Mouse (Mus musculus) lung, embryonic 14.5 days (tissue): Measurements from ENCODE around the gene Zpr1. TPM values are rescaled to one million over a fixed set of nuclear protein-coding genes. Genes with fewer than 3 reads are reported as not detected.

Source experiments
- ATAC-seq: fragments of 200-750 bp; cut with Nextera tagmentation; 2 replicates; pipeline ENCODE4 v1.8.0; 2017; ENCODE audit warnings: mild to moderate bottlenecking, moderate TSS enrichment, moderate library complexity; ENCODE audit not compliant: insufficient read depth
- DNase-seq: peaks from one replicate; pipeline ENCODE4 v3.0.0-alpha.2; 2015
- H3K27ac ChIP-seq: fragments of 300-500 bp; sonication (generic); 2 replicates; pipeline ENCODE4 v1.5.1; 2014; ENCODE audit warnings: low read depth, mild to moderate bottlenecking, moderate library complexity
- H3K27me3 ChIP-seq: fragments of 300-500 bp; sonication (generic); 2 replicates; pipeline ENCODE4 v1.6.1; 2014; ENCODE audit warnings: low read length, control low read depth; ENCODE audit not compliant: insufficient read depth
- H3K36me3 ChIP-seq: fragments of 300-500 bp; sonication (generic); 2 replicates; pipeline ENCODE4 v1.6.1; 2014; ENCODE audit warnings: control low read depth; ENCODE audit not compliant: insufficient read depth
- H3K4me1 ChIP-seq: fragments of 300-500 bp; sonication (generic); 2 replicates; pipeline ENCODE4 v1.6.1; 2014; ENCODE audit warnings: antibody characterized with exemption, control low read depth; ENCODE audit not compliant: insufficient read depth
- H3K4me2 ChIP-seq: fragments of 300-500 bp; sonication (generic); 2 replicates; pipeline ENCODE4 v1.6.1; 2014; ENCODE audit warnings: mild to moderate bottlenecking
- H3K4me3 ChIP-seq: fragments of 300-500 bp; sonication (generic); 2 replicates; pipeline ENCODE4 v1.5.1; 2014; ENCODE audit warnings: low read depth, low read length
- H3K9ac ChIP-seq: fragments of 300-500 bp; sonication (generic); 2 replicates; pipeline ENCODE4 v1.6.1; 2014
- H3K9me3 ChIP-seq: fragments of 300-500 bp; sonication (generic); 2 replicates; pipeline ENCODE4 v1.6.1; 2016; ENCODE audit warnings: low read depth, low read length, control low read depth
- CTCF ChIP-seq: IDR thresholded peaks from 2 replicates; pipeline ENCODE4 v1.5.1; 2016; ENCODE audit warnings: antibody characterized with exemption, low read depth
- WGBS: fragments of 180-500 bp; shearing (Covaris S2); extraction: QIAGEN DNeasy Blood & Tissue Kit; methylation state at CpG from one replicate; pipeline ENCODE4 v1.1.7; 2014; 5-methylcytosine and 5-hydroxymethylcytosine counted together
- polyA plus RNA-seq: library from polyadenylated mRNA; unstranded; fragments of >200 nt; fragmentation: Nextera tagmentation; extraction: Ambion mirVana; gene quantifications from 2 replicates; pipeline ENCODE4 v1.2.1, GENCODE M21; 2014

The Zpr1 gene
- polyA plus RNA-seq, 1 experiment from 2014 or later, result 56.0 TPM

DNA sequence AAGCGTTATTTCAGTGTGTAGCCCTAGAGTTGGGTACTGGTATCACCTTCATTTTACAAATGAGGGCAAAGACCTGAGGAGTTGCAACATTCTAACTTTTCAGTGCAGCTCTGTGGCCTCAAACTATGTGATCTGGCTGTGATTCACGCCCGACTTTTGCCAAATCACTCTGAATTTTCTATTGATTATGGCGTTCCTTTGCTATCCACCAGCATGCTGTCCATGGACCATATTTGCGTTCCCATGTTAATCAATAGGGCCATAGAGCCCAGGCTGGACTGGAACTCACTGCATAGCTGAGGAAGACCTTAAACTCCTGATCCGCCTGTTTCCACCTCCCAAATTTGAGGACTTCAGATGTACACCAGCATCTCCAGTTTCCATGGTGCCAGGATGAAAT lies 13.8 kb upstream of the Zpr1 start:
- Histone ChIP-seq H3K27ac (no peak overlapping the region), H3K36me3 (no peaks in the 10 kb centered on the region), H3K4me2 (no peak overlapping the region), H3K27me3 (no peaks in the 10 kb centered on the region), H3K9me3 (no peaks in the 10 kb centered on the region), H3K4me1 (no peaks in the 10 kb centered on the region), H3K9ac (no peak overlapping the region), H3K4me3 (no peak overlapping the region)
- 87% methylated on average over 6 of the region's 6 CpGs for WGBS
- ATAC-seq, result no peak
- DNase-seq, result no peak
- no peak for TF ChIP-seq CTCF

DNA sequence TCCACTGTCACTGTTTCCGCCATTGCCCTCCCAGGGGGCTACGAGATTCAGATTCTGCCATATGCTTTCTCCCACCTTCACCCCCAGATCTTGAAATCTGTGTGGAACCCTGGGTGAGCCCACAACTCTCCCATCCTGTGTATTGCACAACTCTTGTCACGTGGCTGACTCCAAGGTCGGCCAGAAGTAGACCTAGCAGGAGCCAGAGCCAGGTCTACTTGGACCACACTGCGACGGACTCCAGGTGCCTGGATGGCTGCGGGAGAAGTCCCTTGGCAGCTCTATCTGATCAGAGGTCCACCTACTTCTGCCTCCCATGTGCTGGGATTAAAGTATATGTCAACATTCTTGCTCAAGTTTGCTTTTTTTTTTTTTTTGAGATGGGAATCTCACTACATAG lies 11.7 kb upstream of the Zpr1 start:
- ATAC-seq, result no peak
- Histone ChIP-seq H3K27me3 (no peaks in the 10 kb centered on the region), H3K4me3 (no peak overlapping the region), H3K4me2 (no peak overlapping the region), H3K9me3 (no peaks in the 10 kb centered on the region), H3K4me1 (no peaks in the 10 kb centered on the region), H3K36me3 (no peaks in the 10 kb centered on the region), H3K9ac (no peak overlapping the region), H3K27ac (no peak overlapping the region)
- TF ChIP-seq CTCF, result no peak
- DNase-seq, result no peak
- 76% methylated on average over 7 of the region's 7 CpGs for WGBS

DNA sequence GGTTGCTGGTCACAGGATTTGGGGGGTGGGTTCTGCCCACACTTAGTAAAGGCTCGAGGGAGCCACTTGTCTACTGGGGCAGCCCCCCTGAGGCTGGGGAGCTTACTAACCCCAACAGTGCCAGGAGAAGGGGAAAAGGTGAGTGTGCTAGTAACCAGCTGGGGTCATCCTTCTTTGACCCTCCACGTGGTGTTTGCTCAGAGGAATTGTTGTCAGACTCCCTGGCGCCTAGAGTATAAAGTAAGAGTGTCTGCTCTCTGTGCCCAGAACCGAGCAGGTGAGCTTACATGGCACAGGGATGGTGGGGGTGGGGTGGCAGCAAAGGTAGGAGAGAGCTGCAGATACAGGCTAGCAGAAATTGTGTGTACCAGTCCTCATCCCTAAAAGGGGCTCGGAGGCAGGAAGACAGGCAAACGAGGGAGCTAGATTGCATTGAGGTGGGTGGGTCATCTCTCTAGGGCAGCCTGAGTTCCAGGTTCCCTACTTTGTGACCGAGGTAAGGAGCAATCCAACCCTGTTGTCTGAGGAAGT lies 4.5 kb upstream of the Zpr1 start, which contains the start of gene Apoa5:
Gene Apoa5 (plus strand): TSS at position 291 of the 531 bp plus-strand sequence.
- no peak for ATAC-seq

DNA sequence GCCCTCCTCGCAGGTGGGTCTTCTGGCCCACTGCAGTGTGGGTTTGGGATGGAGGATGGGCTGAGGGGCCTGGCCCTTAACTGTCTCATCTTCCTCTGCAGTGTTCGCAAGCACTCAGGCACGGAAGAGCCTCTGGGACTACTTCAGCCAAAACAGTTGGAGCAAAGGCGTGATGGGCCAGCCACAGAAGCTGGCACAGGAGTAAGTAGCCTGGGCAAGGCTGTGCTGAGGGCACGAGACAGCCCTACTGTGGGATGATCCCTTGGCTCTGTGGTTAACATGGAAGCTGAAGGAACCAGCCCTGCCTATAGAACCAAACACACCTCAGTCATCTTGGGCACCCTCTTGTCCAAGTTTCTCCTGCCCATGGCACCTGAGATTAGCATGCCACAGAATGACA lies 3.7 kb upstream of the Zpr1 start:
- WGBS, result 81% methylated on average over 5 of the region's 5 CpGs
- Histone ChIP-seq H3K9me3 (no peaks in the 10 kb centered on the region), H3K4me2 (no peak overlapping the region), H3K4me1 (no peaks in the 10 kb centered on the region), H3K27ac (no peak overlapping the region), H3K9ac (no peak overlapping the region), H3K4me3 (no peak overlapping the region), H3K36me3 (no peaks in the 10 kb centered on the region), H3K27me3 (no peaks in the 10 kb centered on the region)
- no peak for DNase-seq
- ATAC-seq, result no peak
- no peak for TF ChIP-seq CTCF

More for the DNA sequence above, 4.5 kb upstream of the Zpr1 start, which contains the start of gene Apoa5:
- Histone ChIP-seq H3K9ac (no peak within 1 kb of the TSS), H3K4me2 (no peak within 1 kb of the TSS), H3K4me1 (no peaks in the 10 kb centered on the region), H3K9me3 (no peaks in the 10 kb centered on the region), H3K36me3 (no peaks in the 10 kb centered on the region), H3K4me3 (no peak within 1 kb of the TSS), H3K27ac (no peak within 1 kb of the TSS), H3K27me3 (no peaks in the 10 kb centered on the region)
- no peak for DNase-seq
- 40% methylated on average over 7 of the region's 7 CpGs for WGBS
- TF ChIP-seq CTCF, result no peak

- Histone ChIP-seq H3K9me3 (no peaks in the 10 kb centered on the region), H3K9ac (no peak overlapping the region), H3K4me3 (no peak overlapping the region), H3K4me1 (no peaks in the 10 kb centered on the region), H3K27me3 (no peaks in the 10 kb centered on the region), H3K36me3 (peaks cover 11% of the 10 kb centered on the region), H3K4me2 (no peak overlapping the region), H3K27ac (no peak overlapping the region)
- 87% methylated on average over 4 of the region's 4 CpGs for WGBS
- no peak for TF ChIP-seq CTCF
- DNase-seq (no peak), ATAC-seq (no peak)
Observed at GRCm38 (mm10) chr9:46270782-46271181, 2.1 kb upstream of the Zpr1 start.

DNA sequence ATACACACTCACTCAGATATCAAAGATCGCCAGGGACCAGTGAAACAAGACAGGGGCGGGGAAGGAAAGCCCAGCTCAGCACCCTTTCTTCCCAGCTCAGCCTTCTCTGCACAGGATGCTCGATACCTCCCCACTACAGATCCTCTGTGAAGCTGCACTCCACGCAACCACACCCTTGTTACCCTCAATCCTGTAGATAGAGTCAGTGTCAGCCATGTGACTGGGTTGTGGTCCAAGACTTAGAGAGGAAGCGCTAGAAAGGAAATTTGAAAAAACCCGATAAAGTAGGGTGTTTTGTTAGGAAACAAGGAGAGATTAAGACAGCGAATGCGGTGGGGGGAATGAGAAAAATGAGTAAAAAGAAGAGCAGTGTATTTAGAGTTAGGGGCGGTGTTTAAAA lies 794 bp upstream of the Zpr1 start:
- ATAC-seq, result no peak
- Histone ChIP-seq H3K27ac (no peak overlapping the region), H3K4me2 (no peak overlapping the region), H3K4me1 (no peaks in the 10 kb centered on the region), H3K9me3 (no peaks in the 10 kb centered on the region), H3K9ac (no peak overlapping the region), H3K4me3 (no peak overlapping the region), H3K36me3 (peaks cover 24% of the 10 kb centered on the region), H3K27me3 (no peaks in the 10 kb centered on the region)
- WGBS, result 75% methylated on average over 9 of the region's 9 CpGs
- TF ChIP-seq CTCF, result no peak
- DNase-seq, result no peak

DNA sequence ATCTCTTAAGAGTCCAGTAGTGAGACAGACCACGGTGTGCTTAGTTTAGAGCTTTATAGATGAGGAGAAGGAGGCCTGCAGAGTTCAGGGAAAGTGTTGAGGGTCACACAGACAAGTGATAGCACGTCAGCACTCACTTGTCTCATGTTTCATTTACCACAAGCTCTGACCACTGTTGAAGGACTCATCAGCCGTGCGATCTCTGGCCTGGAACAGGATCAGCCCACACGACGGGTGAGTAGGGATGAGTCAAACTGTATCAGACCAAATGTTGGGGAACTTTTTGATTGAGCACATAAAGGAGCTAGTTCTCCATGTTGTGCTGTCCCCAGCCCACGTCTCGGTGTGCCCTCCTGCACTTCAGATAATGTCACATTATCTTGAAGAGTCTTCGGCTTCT lies 1.6 kb downstream of the Zpr1 start:
- ATAC-seq, result no peak
- H3K4me2 ChIP-seq, result no peak overlapping the region
- H3K4me3 ChIP-seq, result no peak overlapping the region
- 72% methylated on average over 9 of the region's 9 CpGs for WGBS
- TF ChIP-seq CTCF, result no peak
- no peaks in the 10 kb centered on the region for H3K4me1 ChIP-seq
- peaks cover 43% of the 10 kb centered on the region for H3K36me3 ChIP-seq
- H3K27me3 ChIP-seq, result no peaks in the 10 kb centered on the region
- DNase-seq, result no peak
- H3K27ac ChIP-seq, result no peak overlapping the region
- H3K9ac ChIP-seq, result no peak overlapping the region
- H3K9me3 ChIP-seq, result no peaks in the 10 kb centered on the region
